Mouse (Mus musculus) midbrain, embryonic 12.5 days (tissue): ENCODE results near the gene Zfp185. TPM values are rescaled to one million over a fixed set of nuclear protein-coding genes. Genes with fewer than 3 reads are reported as not detected.
A peak's percentile ranks its signal among the peaks of the same experiment; 100 is the strongest.

Experiments used
- ATAC-seq: fragments of 200-750 bp; cut with Nextera tagmentation; 2 replicates; pipeline ENCODE4 v1.8.0; 2017; ENCODE audit warnings: low read depth, moderate TSS enrichment, moderate library complexity; ENCODE audit not compliant: low FRiP score
- H3K27ac ChIP-seq: fragments of 300-500 bp; sonication (generic); replicated peaks from 2 replicates; pipeline ENCODE4 v1.5.1; 2016; ENCODE audit warnings: mild to moderate bottlenecking
- H3K27me3 ChIP-seq: fragments of 300-500 bp; sonication (generic); 2 replicates; pipeline ENCODE4 v1.6.1; 2016; ENCODE audit warnings: mild to moderate bottlenecking
- H3K36me3 ChIP-seq: fragments of 300-500 bp; sonication (generic); 2 replicates; pipeline ENCODE4 v1.6.1; 2016
- H3K4me1 ChIP-seq: fragments of 300-500 bp; sonication (generic); 2 replicates; pipeline ENCODE4 v1.6.1; 2016
- H3K4me2 ChIP-seq: fragments of 300-500 bp; sonication (generic); replicated peaks from 2 replicates; pipeline ENCODE4 v1.6.1; 2016; ENCODE audit warnings: mild to moderate bottlenecking, moderate library complexity
- H3K4me3 ChIP-seq: fragments of 300-500 bp; sonication (generic); 2 replicates; pipeline ENCODE4 v1.5.1; 2016; ENCODE audit warnings: mild to moderate bottlenecking
- H3K9ac ChIP-seq: fragments of 300-500 bp; sonication (generic); replicated peaks from 2 replicates; pipeline ENCODE4 v1.6.1; 2016; ENCODE audit warnings: mild to moderate bottlenecking, moderate library complexity
- H3K9me3 ChIP-seq: fragments of 300-500 bp; sonication (generic); 2 replicates; pipeline ENCODE4 v1.6.1; 2016; ENCODE audit warnings: mild to moderate bottlenecking
- WGBS: fragments of 180-500 bp; shearing (Covaris S2); methylation state at CpG from one replicate; pipeline ENCODE4 v1.1.7; 2016; 5-methylcytosine and 5-hydroxymethylcytosine counted together
- polyA plus RNA-seq: library from polyadenylated mRNA; unstranded; fragments of >200 nt; fragmentation: Nextera tagmentation; extraction: Ambion mirVana; gene quantifications from 2 replicates; pipeline ENCODE4 v1.2.1, GENCODE M21; 2016

The Zfp185 gene
- polyA plus RNA-seq, 1 experiment from 2014 or later = 3.3 TPM

DNA sequence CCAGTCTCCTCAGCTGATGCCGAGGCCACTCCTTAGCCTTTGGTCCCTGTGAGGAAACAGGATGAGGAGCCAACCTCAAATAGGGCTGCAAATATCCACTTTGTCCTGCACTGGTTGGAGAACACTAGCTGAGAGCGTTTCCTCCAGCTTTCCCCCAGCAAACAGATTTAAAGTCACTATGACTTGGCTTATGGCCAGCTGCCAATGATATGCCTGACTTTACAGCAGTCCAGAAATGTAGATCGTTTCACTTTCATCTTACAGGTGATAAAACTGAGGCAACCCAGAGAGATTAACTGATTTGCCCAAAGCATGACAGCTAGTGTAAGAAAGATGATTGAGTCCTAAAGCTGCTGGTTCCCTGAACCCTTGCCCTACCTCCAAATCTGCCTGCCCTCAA is 8.4 kb downstream of the Zfp185 start:
- no peaks in the 10 kb centered on the region for H3K4me1 ChIP-seq
- H3K27ac ChIP-seq = no peak overlapping the region
- no peaks in the 10 kb centered on the region for H3K36me3 ChIP-seq
- no peak overlapping the region for H3K4me3 ChIP-seq
- 81% methylated on average over 3 of the region's 3 CpGs for WGBS
- no peaks in the 10 kb centered on the region for H3K27me3 ChIP-seq
- H3K4me2 ChIP-seq = no peak overlapping the region
- H3K9me3 ChIP-seq = no peaks in the 10 kb centered on the region
- ATAC-seq = no peak
- no peak overlapping the region for H3K9ac ChIP-seq

DNA sequence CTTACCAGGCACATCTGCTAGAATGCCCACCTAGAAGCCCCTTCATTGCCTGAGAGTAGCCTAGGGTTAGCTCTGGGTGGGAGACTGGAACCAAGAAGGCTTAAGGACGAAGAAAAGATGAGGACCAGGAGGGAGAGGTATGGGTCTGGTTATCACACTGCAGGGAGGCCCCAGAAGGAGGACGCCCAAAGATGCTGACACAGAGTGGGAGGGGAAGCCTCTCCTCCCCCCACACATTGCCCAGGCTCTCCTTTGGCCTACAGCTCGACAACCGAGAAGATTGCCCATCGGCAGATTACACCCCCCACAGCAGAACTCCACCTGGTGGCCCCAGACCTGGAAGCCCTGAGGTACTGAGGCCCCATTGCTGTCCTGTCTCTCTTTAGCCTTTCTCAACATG is 16.0 kb downstream of the Zfp185 start:
- WGBS = 74% methylated on average over 5 of the region's 5 CpGs
- ATAC-seq = no peak

DNA sequence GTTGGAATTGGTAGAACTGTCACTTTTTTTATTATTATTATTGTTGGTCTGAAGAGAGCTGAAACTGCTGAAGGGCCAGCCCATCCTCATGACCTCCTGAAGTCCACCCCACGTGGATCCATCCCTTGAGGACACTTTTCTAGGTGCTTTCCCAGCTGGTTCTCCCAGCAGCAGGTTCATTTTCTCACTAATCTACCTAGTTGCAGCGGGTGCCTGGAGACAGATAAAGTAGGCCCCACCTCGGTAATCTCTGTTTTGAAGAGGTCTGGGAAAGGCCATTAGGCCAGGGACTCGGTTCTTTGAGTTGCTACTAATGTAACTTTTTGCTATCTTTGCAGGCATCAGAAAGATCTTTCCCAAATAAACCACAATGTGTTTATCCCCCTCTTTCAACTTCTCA is 18.5 kb downstream of the Zfp185 start:
- H3K27ac ChIP-seq = no peak overlapping the region
- H3K27me3 ChIP-seq = no peaks in the 10 kb centered on the region
- no peak for ATAC-seq
- no peak overlapping the region for H3K9ac ChIP-seq
- no peaks in the 10 kb centered on the region for H3K36me3 ChIP-seq
- 65% methylated on average over 4 of the region's 4 CpGs for WGBS
- H3K9me3 ChIP-seq = no peaks in the 10 kb centered on the region
- H3K4me3 ChIP-seq = no peak overlapping the region
- no peaks in the 10 kb centered on the region for H3K4me1 ChIP-seq
- no peak overlapping the region for H3K4me2 ChIP-seq

More for the DNA sequence above, 16.0 kb downstream of the Zfp185 start:
- H3K4me2 ChIP-seq = no peak overlapping the region
- no peaks in the 10 kb centered on the region for H3K36me3 ChIP-seq
- H3K9ac ChIP-seq = no peak overlapping the region
- H3K27me3 ChIP-seq = no peaks in the 10 kb centered on the region
- H3K4me3 ChIP-seq = no peak overlapping the region
- H3K27ac ChIP-seq = no peak overlapping the region
- no peaks in the 10 kb centered on the region for H3K9me3 ChIP-seq
- H3K4me1 ChIP-seq = no peaks in the 10 kb centered on the region

DNA sequence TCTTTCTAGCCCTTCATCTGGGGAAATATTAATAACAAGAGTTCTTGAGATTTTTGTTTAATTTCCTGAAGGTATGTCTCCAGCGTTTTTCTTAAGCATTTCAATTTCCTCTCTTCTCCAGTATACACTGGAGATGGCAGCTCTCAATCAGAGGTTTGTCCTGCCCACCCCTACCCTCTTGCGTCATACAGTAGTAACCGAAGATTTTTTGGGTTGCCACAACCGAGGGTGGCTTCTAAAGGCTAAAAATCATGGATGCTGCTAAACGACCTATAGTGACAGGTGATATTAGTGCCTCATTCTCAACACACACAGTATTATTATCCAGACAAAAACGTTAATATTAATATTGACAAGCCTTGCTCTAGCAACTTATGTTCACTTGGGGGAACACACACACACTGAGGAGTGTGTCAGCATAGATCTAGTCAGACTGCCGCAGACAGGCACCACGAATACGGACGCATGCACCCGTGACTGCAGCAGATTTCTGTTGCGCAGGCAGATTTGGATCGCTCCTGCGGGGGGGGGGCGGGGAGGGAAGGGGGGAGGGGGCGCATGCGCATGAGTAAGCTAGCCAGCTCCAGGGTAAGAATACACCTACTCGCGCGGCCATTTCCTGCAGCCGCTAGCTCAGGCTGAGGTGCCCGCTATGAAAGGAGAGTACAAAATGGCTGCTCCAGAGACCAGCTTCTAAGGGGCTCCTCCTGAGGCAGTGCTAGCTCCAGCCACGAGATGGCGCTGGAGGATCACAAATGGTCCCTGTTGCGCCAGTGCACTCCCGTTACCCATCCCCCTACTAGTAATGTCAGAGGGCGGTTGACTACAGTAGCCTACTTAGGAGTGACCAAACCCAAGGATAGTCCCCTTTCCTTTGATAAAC is 20.7 kb downstream of the Zfp185 start:
- Histone ChIP-seq H3K4me3 (peak overlapping the region; percentile 35), H3K27me3 (no peaks in the 10 kb centered on the region), H3K9ac (peak overlapping the region; percentile 34; the same call in 1 of the 2 replicates), H3K27ac (peak overlapping the region; percentile 39; the same call in 1 of the 2 replicates), H3K4me1 (no peaks in the 10 kb centered on the region), H3K9me3 (no peaks in the 10 kb centered on the region), H3K4me2 (peak overlapping the region; percentile 48), H3K36me3 (no peaks in the 10 kb centered on the region)
- WGBS = 18% methylated on average over 25 of the region's 27 CpGs
- ATAC-seq = peak; percentile 98

DNA sequence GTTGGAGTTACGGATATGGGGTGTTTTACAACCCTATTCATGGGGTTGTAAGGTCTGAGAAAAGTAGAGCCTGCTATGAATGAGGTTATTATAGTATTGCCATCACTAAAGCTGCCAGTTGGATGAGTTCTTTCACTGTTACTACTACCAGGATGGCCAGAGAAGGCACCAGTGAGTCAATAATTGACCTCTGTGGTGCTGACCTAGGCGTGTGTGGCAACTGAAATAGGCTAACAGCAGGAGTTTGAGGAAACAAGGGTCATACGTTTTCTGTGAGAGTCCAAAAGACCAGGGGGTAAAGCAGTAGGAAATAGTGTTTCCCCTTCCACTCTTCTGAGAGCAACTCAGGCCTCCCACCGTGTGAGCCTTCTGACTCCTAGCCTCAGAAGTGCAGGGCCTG is 25.7 kb downstream of the Zfp185 start:
- H3K4me2 ChIP-seq = no peak overlapping the region
- no peaks in the 10 kb centered on the region for H3K4me1 ChIP-seq
- no peaks in the 10 kb centered on the region for H3K36me3 ChIP-seq
- H3K9ac ChIP-seq = no peak overlapping the region
- 63% methylated on average over 4 of the region's 4 CpGs for WGBS
- H3K9me3 ChIP-seq = no peaks in the 10 kb centered on the region
- no peak for ATAC-seq
- H3K27ac ChIP-seq = no peak overlapping the region
- H3K27me3 ChIP-seq = no peaks in the 10 kb centered on the region
- H3K4me3 ChIP-seq = no peak overlapping the region

DNA sequence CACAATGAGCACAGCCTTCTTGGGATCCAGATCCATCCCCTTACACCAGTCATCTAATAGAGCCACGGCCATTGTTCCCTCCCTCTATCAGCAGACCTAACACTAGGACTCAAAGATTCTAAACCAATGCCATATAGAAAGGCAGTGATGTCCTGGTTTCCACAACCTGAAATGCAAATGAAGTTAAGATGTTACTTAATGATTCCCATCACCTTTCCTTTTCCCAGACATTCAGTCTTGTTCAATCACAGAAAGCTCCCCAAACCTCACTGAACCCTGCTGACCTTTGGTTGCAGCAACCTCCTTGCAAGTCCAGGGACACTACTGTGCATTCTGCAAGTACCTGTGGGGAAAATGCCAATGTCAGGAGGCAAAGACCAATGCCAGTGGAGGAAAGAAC is 49.9 kb downstream of the Zfp185 start, which contains the start of gene Pnma5:
TSS of gene Pnma5 (minus strand) at position 101 of the 400 bp plus-strand sequence.
- ATAC-seq = no peak
- no peak within 1 kb of the TSS for H3K27ac ChIP-seq
- 81% methylated on average over 1 of the region's 1 CpGs for WGBS

DNA sequence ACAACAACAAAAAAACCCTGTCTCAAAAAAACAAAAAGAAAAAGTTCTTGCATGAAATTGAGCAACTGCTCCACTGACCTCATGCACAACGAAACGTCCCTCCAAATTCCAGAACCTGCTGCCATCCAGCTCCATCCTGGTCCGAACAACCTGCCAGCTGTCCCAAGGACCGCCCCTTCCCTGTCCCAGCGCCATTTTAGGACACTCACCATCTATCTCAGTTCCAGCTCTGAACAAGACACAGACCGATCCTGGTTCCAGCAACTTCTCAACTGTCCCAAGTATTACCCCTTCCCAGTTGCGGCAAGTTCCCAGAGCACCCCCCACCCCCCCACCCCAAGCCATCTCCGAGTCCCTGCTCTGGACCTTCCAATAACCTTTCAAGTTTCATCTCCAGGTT is 51.7 kb downstream of the Zfp185 start:
- Histone ChIP-seq H3K27me3 (no peaks in the 10 kb centered on the region), H3K9ac (no peak overlapping the region), H3K4me1 (no peaks in the 10 kb centered on the region), H3K36me3 (no peaks in the 10 kb centered on the region), H3K4me2 (no peak overlapping the region), H3K9me3 (no peaks in the 10 kb centered on the region), H3K4me3 (no peak overlapping the region), H3K27ac (no peak overlapping the region)
- no peak for ATAC-seq
- 91% methylated on average over 8 of the region's 8 CpGs for WGBS

More for the DNA sequence above, 49.9 kb downstream of the Zfp185 start, which contains the start of gene Pnma5:
- no peaks in the 10 kb centered on the region for H3K4me1 ChIP-seq
- no peaks in the 10 kb centered on the region for H3K27me3 ChIP-seq
- no peaks in the 10 kb centered on the region for H3K9me3 ChIP-seq
- no peak within 1 kb of the TSS for H3K9ac ChIP-seq
- H3K4me3 ChIP-seq = no peak within 1 kb of the TSS
- no peak within 1 kb of the TSS for H3K4me2 ChIP-seq
- H3K36me3 ChIP-seq = no peaks in the 10 kb centered on the region

DNA sequence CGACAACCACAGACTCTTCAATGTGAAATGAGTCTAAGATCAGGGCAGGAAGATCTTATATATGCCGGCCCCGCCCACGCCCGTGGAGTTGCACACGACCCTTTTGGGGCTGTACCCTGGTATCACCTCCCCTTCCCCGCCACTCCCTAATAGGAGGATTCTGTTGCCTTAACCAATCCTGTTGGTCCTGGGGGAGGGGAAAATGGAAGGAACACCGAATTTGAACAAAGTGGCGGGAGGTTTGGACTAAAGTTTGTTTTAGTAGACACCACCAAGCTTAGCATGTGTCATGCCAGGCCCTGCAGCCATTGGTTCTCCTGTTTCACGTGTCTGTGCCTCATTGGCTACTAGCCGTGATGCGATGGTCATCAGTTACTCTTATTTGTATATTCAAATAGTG is 52.5 kb downstream of the Zfp185 start:
- WGBS = 88% methylated on average over 12 of the region's 12 CpGs
- no peak for ATAC-seq
- no peak overlapping the region for H3K27ac ChIP-seq
- no peaks in the 10 kb centered on the region for H3K27me3 ChIP-seq
- H3K9me3 ChIP-seq = no peaks in the 10 kb centered on the region
- H3K4me2 ChIP-seq = no peak overlapping the region
- no peaks in the 10 kb centered on the region for H3K36me3 ChIP-seq
- no peaks in the 10 kb centered on the region for H3K4me1 ChIP-seq
- no peak overlapping the region for H3K4me3 ChIP-seq
- H3K9ac ChIP-seq = no peak overlapping the region

DNA sequence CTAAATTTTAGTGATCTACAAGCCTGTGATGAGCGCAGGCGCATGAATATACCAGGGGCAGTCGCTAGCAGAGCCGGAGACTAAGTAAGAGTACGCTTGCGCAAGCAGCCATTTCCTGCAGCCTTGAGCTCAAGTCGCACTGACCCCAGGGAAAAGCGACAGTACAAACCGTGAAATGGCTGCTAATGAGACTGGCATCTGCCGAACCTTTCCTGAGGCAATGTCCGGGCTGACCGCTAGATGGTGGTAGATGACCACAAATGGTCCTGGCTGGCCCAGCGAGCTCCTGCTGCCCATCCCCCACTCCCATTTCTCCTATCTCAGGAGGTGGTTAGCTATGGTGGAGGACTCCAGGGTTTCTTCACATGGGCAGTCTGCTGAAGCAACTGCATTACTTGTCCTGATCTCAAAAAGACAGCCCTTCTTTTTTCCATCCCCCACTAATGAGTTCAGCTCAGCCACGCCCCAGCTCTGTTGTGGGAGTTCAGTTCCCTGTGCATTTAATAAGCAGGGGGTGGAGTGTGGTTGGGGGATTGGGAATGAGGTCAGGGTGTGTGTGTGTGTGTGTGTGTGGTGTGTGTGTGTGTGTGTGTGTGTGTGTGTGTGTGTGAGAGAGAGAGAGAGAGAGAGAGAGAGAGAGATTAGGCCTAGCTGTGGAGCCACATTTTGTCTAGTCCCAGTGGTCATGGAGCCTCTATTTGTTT is 66.9 kb downstream of the Zfp185 start:
- Histone ChIP-seq H3K4me3 (no peak overlapping the region), H3K4me2 (0 out of 2 replicates have a peak overlapping the region, but pooled peaks have one; percentile 15), H3K9ac (no peak overlapping the region), H3K4me1 (no peaks in the 10 kb centered on the region), H3K27me3 (no peaks in the 10 kb centered on the region), H3K9me3 (no peaks in the 10 kb centered on the region), H3K27ac (peak overlapping the region; percentile 39; the same call in 1 of the 2 replicates), H3K36me3 (no peaks in the 10 kb centered on the region)
- 20% methylated on average over 14 of the region's 14 CpGs for WGBS
- ATAC-seq = peak; percentile 96

DNA sequence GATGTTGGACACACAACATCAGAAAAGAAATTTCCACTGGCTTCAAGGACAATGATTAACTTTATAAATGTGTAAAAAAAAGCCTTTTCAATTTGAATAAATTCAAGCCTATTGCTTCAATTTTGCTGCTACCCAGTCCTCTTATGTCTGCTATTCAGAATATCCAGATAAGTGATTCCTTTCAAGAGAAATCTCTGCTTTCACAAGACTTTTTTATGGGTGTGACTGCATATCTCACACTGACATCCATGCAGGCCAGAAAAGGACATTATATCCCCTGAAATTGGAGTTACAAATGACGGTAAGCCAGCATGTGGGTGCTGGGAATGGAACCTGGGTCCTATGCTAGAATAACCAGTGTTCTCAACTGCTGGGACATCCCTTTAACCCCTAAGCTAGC is 74.4 kb downstream of the Zfp185 start:
- ATAC-seq = no peak
- 83% methylated on average over 1 of the region's 1 CpGs for WGBS
- Histone ChIP-seq H3K36me3 (no peaks in the 10 kb centered on the region), H3K4me1 (no peaks in the 10 kb centered on the region), H3K27ac (no peak overlapping the region), H3K4me3 (no peak overlapping the region), H3K9ac (no peak overlapping the region), H3K9me3 (no peaks in the 10 kb centered on the region), H3K4me2 (no peak overlapping the region), H3K27me3 (no peaks in the 10 kb centered on the region)

DNA sequence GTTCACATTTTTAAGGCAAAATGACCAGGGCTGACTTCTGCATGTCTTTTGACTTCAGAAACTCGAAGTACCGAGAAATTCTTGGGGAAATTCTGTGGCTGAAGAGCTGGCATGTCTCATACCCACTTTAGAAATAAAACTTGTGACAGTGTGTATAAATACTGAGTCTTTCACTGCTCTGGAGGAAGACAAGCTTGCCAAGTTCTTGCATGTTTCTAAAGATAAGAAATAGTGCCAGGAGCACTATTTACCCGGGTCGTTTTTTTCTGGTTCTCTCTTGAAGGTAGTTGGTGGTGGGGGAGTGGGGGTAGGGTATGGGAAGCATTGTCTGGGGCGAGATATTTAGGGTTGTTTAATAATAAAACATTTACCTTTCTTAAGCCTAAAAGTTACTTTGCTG is 75.2 kb downstream of the Zfp185 start:
- ATAC-seq = no peak
- Histone ChIP-seq H3K27me3 (no peaks in the 10 kb centered on the region), H3K9ac (no peak overlapping the region), H3K4me2 (no peak overlapping the region), H3K27ac (no peak overlapping the region), H3K36me3 (no peaks in the 10 kb centered on the region), H3K9me3 (no peaks in the 10 kb centered on the region), H3K4me3 (no peak overlapping the region), H3K4me1 (no peaks in the 10 kb centered on the region)
- 60% methylated on average over 5 of the region's 5 CpGs for WGBS
